Mouse (Mus musculus) limb, embryonic 15.5 days (tissue): ENCODE data around the gene Dmrta2. TPM values are rescaled to one million over a fixed set of nuclear protein-coding genes. Genes with fewer than 3 reads are reported as not detected.

Source experiments
- ATAC-seq: fragments of 200-750 bp; cut with Nextera tagmentation; 2 replicates; pipeline ENCODE4 v1.8.0; 2017; ENCODE audit warnings: low read depth, moderate TSS enrichment; ENCODE audit not compliant: insufficient number of reproducible peaks, low FRiP score, low TSS enrichment
- H3K27ac ChIP-seq: fragments of 300-500 bp; sonication (generic); 2 replicates; pipeline ENCODE4 v1.5.1; 2015; ENCODE audit warnings: moderate library complexity, mild to moderate bottlenecking, inconsistent platforms
- H3K27me3 ChIP-seq: fragments of 300-500 bp; sonication (generic); 2 replicates; pipeline ENCODE4 v1.6.1; 2015; ENCODE audit warnings: inconsistent platforms
- H3K36me3 ChIP-seq: fragments of 300-500 bp; sonication (generic); 2 replicates; pipeline ENCODE4 v1.6.1; 2015; ENCODE audit warnings: inconsistent platforms
- H3K4me1 ChIP-seq: fragments of 300-500 bp; sonication (generic); 2 replicates; pipeline ENCODE4 v1.6.1; 2015; ENCODE audit warnings: inconsistent platforms
- H3K4me2 ChIP-seq: fragments of 300-500 bp; sonication (generic); 2 replicates; pipeline ENCODE4 v1.6.1; 2015; ENCODE audit warnings: mild to moderate bottlenecking, inconsistent platforms
- H3K4me3 ChIP-seq: fragments of 300-500 bp; sonication (generic); 2 replicates; pipeline ENCODE4 v1.5.1; 2015; ENCODE audit warnings: mild to moderate bottlenecking, inconsistent platforms
- H3K9ac ChIP-seq: fragments of 300-500 bp; sonication (generic); 2 replicates; pipeline ENCODE4 v1.6.1; 2015; ENCODE audit warnings: inconsistent platforms
- H3K9me3 ChIP-seq: fragments of 300-500 bp; sonication (generic); 2 replicates; pipeline ENCODE4 v1.6.1; 2016; ENCODE audit warnings: inconsistent platforms
- WGBS: fragments of 180-500 bp; shearing (Covaris S2); methylation state at CpG from one replicate; pipeline ENCODE4 v1.1.7; 2015; 5-methylcytosine and 5-hydroxymethylcytosine counted together
- polyA plus RNA-seq: library from polyadenylated mRNA; unstranded; fragments of >200 nt; fragmentation: Nextera tagmentation; extraction: Ambion mirVana; gene quantifications from 2 replicates; pipeline ENCODE4 v1.2.1, GENCODE M21; 2015

Gene Dmrta2
- 0.09 and 0.17 TPM in 2 replicates for polyA plus RNA-seq

- no peak for ATAC-seq
- Histone ChIP-seq H3K4me2 (peak within 1 kb of the TSS; percentile 75), H3K9ac (no peak within 1 kb of the TSS), H3K36me3 (no peaks in the 10 kb centered on the region), H3K4me1 (peaks cover 44% of the 10 kb centered on the region), H3K9me3 (no peaks in the 10 kb centered on the region), H3K4me3 (peak within 1 kb of the TSS; percentile 42), H3K27me3 (peaks cover 97% of the 10 kb centered on the region), H3K27ac (no peak within 1 kb of the TSS)
- under 1% methylated on average over 64 of the region's 64 CpGs for WGBS
Measured at GRCm38 (mm10) chr4:109977148-109978067, at the start of gene Dmrta2. Gene Dmrta2 (plus strand): TSS chr4:109978053.

- no peak overlapping the region for H3K27ac ChIP-seq
- H3K4me1 ChIP-seq = no peaks in the 10 kb centered on the region
- H3K9ac ChIP-seq = no peak overlapping the region
- 83% methylated on average over 1 of the region's 1 CpGs for WGBS
- H3K4me2 ChIP-seq = no peak overlapping the region
- H3K27me3 ChIP-seq = no peaks in the 10 kb centered on the region
- no peaks in the 10 kb centered on the region for H3K36me3 ChIP-seq
- no peaks in the 10 kb centered on the region for H3K9me3 ChIP-seq
- no peak for ATAC-seq
- no peak overlapping the region for H3K4me3 ChIP-seq
Measured at GRCm38 (mm10) chr4:109929058-109929457, 48.8 kb upstream of the Dmrta2 start.

- Histone ChIP-seq H3K27ac (no peak overlapping the region), H3K27me3 (no peaks in the 10 kb centered on the region), H3K4me3 (no peak overlapping the region), H3K4me1 (no peaks in the 10 kb centered on the region), H3K4me2 (no peak overlapping the region), H3K36me3 (no peaks in the 10 kb centered on the region), H3K9ac (no peak overlapping the region), H3K9me3 (no peaks in the 10 kb centered on the region)
- no peak for ATAC-seq
- 100% methylated on average over 1 of the region's 1 CpGs for WGBS
Measured at GRCm38 (mm10) chr4:109930445-109930844, 47.4 kb upstream of the Dmrta2 start.

- Histone ChIP-seq H3K27ac (no peak overlapping the region), H3K9me3 (no peaks in the 10 kb centered on the region), H3K27me3 (no peaks in the 10 kb centered on the region), H3K4me1 (no peaks in the 10 kb centered on the region), H3K4me2 (no peak overlapping the region), H3K9ac (no peak overlapping the region), H3K4me3 (no peak overlapping the region), H3K36me3 (no peaks in the 10 kb centered on the region)
- no peak for ATAC-seq
- 89% methylated on average over 1 of the region's 1 CpGs for WGBS
Measured at GRCm38 (mm10) chr4:109930935-109931334, 46.9 kb upstream of the Dmrta2 start.

GRCm38 (mm10) chr4:109936557-109936956, 41.3 kb upstream of the Dmrta2 start:
- WGBS = 91% methylated on average over 3 of the region's 3 CpGs
- H3K4me2 ChIP-seq = no peak overlapping the region
- ATAC-seq = no peak

GRCm38 (mm10) chr4:109939291-109939690, 38.6 kb upstream of the Dmrta2 start:
- ATAC-seq = no peak

More at GRCm38 (mm10) chr4:109936557-109936956, 41.3 kb upstream of the Dmrta2 start:
- H3K9ac ChIP-seq = no peak overlapping the region
- H3K9me3 ChIP-seq = no peaks in the 10 kb centered on the region
- no peaks in the 10 kb centered on the region for H3K27me3 ChIP-seq
- H3K4me1 ChIP-seq = no peaks in the 10 kb centered on the region
- H3K4me3 ChIP-seq = no peak overlapping the region
- no peaks in the 10 kb centered on the region for H3K36me3 ChIP-seq
- H3K27ac ChIP-seq = no peak overlapping the region

GRCm38 (mm10) chr4:109945554-109945953, 32.3 kb upstream of the Dmrta2 start:
- H3K9me3 ChIP-seq = no peaks in the 10 kb centered on the region
- H3K4me3 ChIP-seq = no peak overlapping the region
- peaks cover 4% of the 10 kb centered on the region; the same call in 1 of the 2 replicates for H3K36me3 ChIP-seq
- no peaks in the 10 kb centered on the region for H3K4me1 ChIP-seq
- no peak overlapping the region for H3K9ac ChIP-seq
- H3K27ac ChIP-seq = no peak overlapping the region
- ATAC-seq = no peak
- H3K27me3 ChIP-seq = no peaks in the 10 kb centered on the region
- H3K4me2 ChIP-seq = no peak overlapping the region
- 93% methylated on average over 1 of the region's 1 CpGs for WGBS

More at GRCm38 (mm10) chr4:109939291-109939690, 38.6 kb upstream of the Dmrta2 start:
- Histone ChIP-seq H3K4me1 (no peaks in the 10 kb centered on the region), H3K4me3 (no peak overlapping the region), H3K27ac (no peak overlapping the region), H3K36me3 (no peaks in the 10 kb centered on the region), H3K9ac (no peak overlapping the region), H3K4me2 (no peak overlapping the region), H3K9me3 (no peaks in the 10 kb centered on the region), H3K27me3 (no peaks in the 10 kb centered on the region)

GRCm38 (mm10) chr4:109949307-109949706, 28.5 kb upstream of the Dmrta2 start:
- H3K9me3 ChIP-seq = no peaks in the 10 kb centered on the region
- no peak overlapping the region for H3K9ac ChIP-seq
- 95% methylated on average over 3 of the region's 3 CpGs for WGBS
- H3K4me3 ChIP-seq = no peak overlapping the region
- no peaks in the 10 kb centered on the region for H3K4me1 ChIP-seq
- peaks cover 4% of the 10 kb centered on the region; the same call in 1 of the 2 replicates for H3K36me3 ChIP-seq
- no peak for ATAC-seq
- H3K27ac ChIP-seq = no peak overlapping the region
- H3K4me2 ChIP-seq = no peak overlapping the region
- H3K27me3 ChIP-seq = no peaks in the 10 kb centered on the region

- no peak for ATAC-seq
- H3K4me2 ChIP-seq = no peak overlapping the region
- H3K9ac ChIP-seq = no peak overlapping the region
- no peaks in the 10 kb centered on the region for H3K4me1 ChIP-seq
- WGBS = 92% methylated on average over 1 of the region's 1 CpGs
- no peak overlapping the region for H3K27ac ChIP-seq
- H3K27me3 ChIP-seq = no peaks in the 10 kb centered on the region
- no peak overlapping the region for H3K4me3 ChIP-seq
- no peaks in the 10 kb centered on the region for H3K36me3 ChIP-seq
- H3K9me3 ChIP-seq = no peaks in the 10 kb centered on the region
Measured at GRCm38 (mm10) chr4:109953509-109953908, 24.3 kb upstream of the Dmrta2 start.

- no peaks in the 10 kb centered on the region for H3K4me1 ChIP-seq
- 56% methylated on average over 5 of the region's 5 CpGs for WGBS
- no peak for ATAC-seq
- no peaks in the 10 kb centered on the region for H3K9me3 ChIP-seq
- no peak overlapping the region for H3K4me2 ChIP-seq
- no peak overlapping the region for H3K27ac ChIP-seq
- H3K9ac ChIP-seq = no peak overlapping the region
- H3K36me3 ChIP-seq = peaks cover 8% of the 10 kb centered on the region; the same call in 1 of the 2 replicates
- H3K27me3 ChIP-seq = no peaks in the 10 kb centered on the region
- no peak overlapping the region for H3K4me3 ChIP-seq
Measured at GRCm38 (mm10) chr4:109960201-109960935, 17.5 kb upstream of the Dmrta2 start.

GRCm38 (mm10) chr4:109963570-109964279, 14.1 kb upstream of the Dmrta2 start:
- Histone ChIP-seq H3K4me3 (no peak overlapping the region), H3K9me3 (no peaks in the 10 kb centered on the region), H3K27ac (no peak overlapping the region), H3K27me3 (no peaks in the 10 kb centered on the region), H3K36me3 (peaks cover 14% of the 10 kb centered on the region; the same call in 1 of the 2 replicates), H3K4me2 (no peak overlapping the region), H3K9ac (no peak overlapping the region), H3K4me1 (no peaks in the 10 kb centered on the region)
- 86% methylated on average over 5 of the region's 5 CpGs for WGBS
- no peak for ATAC-seq
